Mouse (Mus musculus) ES-Bruce4 (cell line): ENCODE measurements around the gene Ankrd6. TPM values are rescaled to one million over a fixed set of nuclear protein-coding genes. Genes with fewer than 3 reads are reported as not detected.

Experiments used
- H3K27ac ChIP-seq: 2 replicates; pipeline ENCODE4 v1.5.1; 2012; ENCODE audit warnings: low read length, inconsistent platforms; ENCODE audit not compliant: insufficient read depth
- H3K27me3 ChIP-seq: 2 replicates; pipeline ENCODE4 v1.6.1; 2012; ENCODE audit warnings: mild to moderate bottlenecking, low read length, inconsistent platforms; ENCODE audit not compliant: control insufficient read depth, poor library complexity, insufficient read depth, severe bottlenecking
- H3K36me3 ChIP-seq: 2 replicates; pipeline ENCODE4 v1.6.1; 2012; ENCODE audit warnings: inconsistent platforms, mild to moderate bottlenecking, low read length, moderate library complexity; ENCODE audit not compliant: control insufficient read depth, poor library complexity, insufficient read depth, severe bottlenecking
- H3K4me1 ChIP-seq: one replicate; pipeline ENCODE4 v1.8.1; 2011; ENCODE audit warnings: low read length; ENCODE audit not compliant: control insufficient read depth, insufficient read depth
- H3K4me3 ChIP-seq: 2 replicates; pipeline ENCODE4 v1.5.1; 2011; ENCODE audit warnings: low read depth, mild to moderate bottlenecking, low read length
- H3K9ac ChIP-seq: 2 replicates; pipeline ENCODE4 v1.6.1; 2012; ENCODE audit warnings: low read depth, mild to moderate bottlenecking, inconsistent platforms; ENCODE audit not compliant: poor library complexity, severe bottlenecking
- H3K9me3 ChIP-seq: replicated peaks from 2 replicates; pipeline ENCODE4 v1.6.1; 2012; ENCODE audit warnings: mild to moderate bottlenecking, low read length, inconsistent platforms; ENCODE audit not compliant: control insufficient read depth, poor library complexity, insufficient read depth, severe bottlenecking
- CTCF ChIP-seq: IDR thresholded peaks from one replicate; pipeline ENCODE4 v1.8.1; 2011; ENCODE audit warnings: low read depth, low read length
- EP300 ChIP-seq: IDR thresholded peaks from 2 replicates; pipeline ENCODE4 v1.6.1; 2011; ENCODE audit warnings: low read depth, low read length; ENCODE audit not compliant: insufficient read depth
- POLR2A ChIP-seq: IDR thresholded peaks from one replicate; pipeline ENCODE4 v1.8.1; 2011; ENCODE audit warnings: low read length; ENCODE audit not compliant: insufficient read depth
- polyA plus RNA-seq: library from polyadenylated mRNA; stranded (reverse); fragments of >200 nt; gene quantifications from 2 replicates; pipeline ENCODE4 v1.2.4, GENCODE M21; 2011; ENCODE audit warnings: low read depth; ENCODE audit not compliant: missing spikeins, insufficient read depth, insufficient read length

Gene Ankrd6
- polyA plus RNA-seq, 1 experiment, result 11.8 TPM

DNA sequence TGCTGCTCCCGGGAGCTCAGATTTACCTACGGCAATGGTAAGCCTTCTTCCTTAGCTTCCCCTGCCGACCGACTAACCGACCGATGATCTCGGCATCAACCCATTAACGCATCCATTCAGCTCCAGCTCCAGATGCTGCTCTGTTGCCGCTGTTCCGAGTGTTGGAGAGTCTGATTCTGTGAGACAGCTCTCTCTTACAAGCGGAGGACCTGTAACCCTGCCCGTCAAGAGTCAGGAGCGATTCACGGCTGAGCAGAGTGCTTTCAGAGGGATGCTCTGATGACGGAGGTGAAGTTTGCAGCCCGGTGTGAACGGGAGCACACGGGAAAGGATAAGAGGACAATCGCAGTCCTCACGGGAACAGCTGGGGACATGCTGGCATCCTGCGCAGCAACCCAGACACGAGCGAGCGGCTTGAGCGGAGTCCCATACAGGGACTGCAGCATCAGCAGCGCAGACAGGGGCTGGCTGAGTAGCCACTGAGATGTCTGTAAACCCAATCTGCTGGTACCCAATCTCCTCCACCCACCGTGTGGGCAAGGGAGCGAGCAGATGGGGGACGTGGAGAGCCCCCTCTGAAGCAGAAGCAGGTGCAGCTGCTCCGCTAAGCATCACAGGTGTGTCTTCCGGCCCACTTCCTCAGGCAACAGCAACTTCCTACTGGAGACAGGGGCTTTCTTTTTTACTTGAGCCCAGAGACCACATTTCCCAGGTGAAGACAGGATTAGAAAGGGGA, 86.3 kb downstream of the Ankrd6 start:
- TF ChIP-seq CTCF (no peak), POLR2A (no peak), EP300 (no peak)
- Histone ChIP-seq H3K9me3 (no peaks in the 10 kb centered on the region), H3K27ac (no peak overlapping the region), H3K27me3 (no peaks in the 10 kb centered on the region), H3K4me3 (no peak overlapping the region), H3K9ac (no peak overlapping the region), H3K36me3 (no peaks in the 10 kb centered on the region), H3K4me1 (peaks cover 4% of the 10 kb centered on the region)

- peaks cover 4% of the 10 kb centered on the region for H3K4me1 ChIP-seq
- H3K4me3 ChIP-seq, result no peak overlapping the region
- no peak overlapping the region for H3K9ac ChIP-seq
- no peak for TF ChIP-seq POLR2A
- no peak for TF ChIP-seq CTCF
- no peak for TF ChIP-seq EP300
- H3K9me3 ChIP-seq, result no peaks in the 10 kb centered on the region
- no peak overlapping the region for H3K27ac ChIP-seq
- H3K27me3 ChIP-seq, result no peaks in the 10 kb centered on the region
- no peaks in the 10 kb centered on the region for H3K36me3 ChIP-seq
These were observed 87.1 kb downstream of the Ankrd6 start for GRCm38 (mm10) chr4:32863447-32864130.

GRCm38 (mm10) chr4:32862751-32863446, 87.7 kb downstream of the Ankrd6 start:
- peaks cover 4% of the 10 kb centered on the region for H3K4me1 ChIP-seq
- H3K27me3 ChIP-seq, result no peaks in the 10 kb centered on the region
- no peak for TF ChIP-seq CTCF
- no peak for TF ChIP-seq EP300
- no peak overlapping the region for H3K4me3 ChIP-seq
- H3K9ac ChIP-seq, result no peak overlapping the region
- no peak overlapping the region for H3K27ac ChIP-seq
- H3K36me3 ChIP-seq, result no peaks in the 10 kb centered on the region
- no peaks in the 10 kb centered on the region for H3K9me3 ChIP-seq

- Histone ChIP-seq H3K9me3 (no peaks in the 10 kb centered on the region), H3K4me1 (peaks cover 4% of the 10 kb centered on the region), H3K27me3 (no peaks in the 10 kb centered on the region), H3K27ac (no peak overlapping the region), H3K4me3 (no peak overlapping the region), H3K9ac (no peak overlapping the region), H3K36me3 (no peaks in the 10 kb centered on the region)
- no peak for TF ChIP-seq EP300
- no peak for TF ChIP-seq POLR2A
- TF ChIP-seq CTCF, result no peak
These were observed 88.5 kb downstream of the Ankrd6 start for GRCm38 (mm10) chr4:32862011-32862750.

DNA sequence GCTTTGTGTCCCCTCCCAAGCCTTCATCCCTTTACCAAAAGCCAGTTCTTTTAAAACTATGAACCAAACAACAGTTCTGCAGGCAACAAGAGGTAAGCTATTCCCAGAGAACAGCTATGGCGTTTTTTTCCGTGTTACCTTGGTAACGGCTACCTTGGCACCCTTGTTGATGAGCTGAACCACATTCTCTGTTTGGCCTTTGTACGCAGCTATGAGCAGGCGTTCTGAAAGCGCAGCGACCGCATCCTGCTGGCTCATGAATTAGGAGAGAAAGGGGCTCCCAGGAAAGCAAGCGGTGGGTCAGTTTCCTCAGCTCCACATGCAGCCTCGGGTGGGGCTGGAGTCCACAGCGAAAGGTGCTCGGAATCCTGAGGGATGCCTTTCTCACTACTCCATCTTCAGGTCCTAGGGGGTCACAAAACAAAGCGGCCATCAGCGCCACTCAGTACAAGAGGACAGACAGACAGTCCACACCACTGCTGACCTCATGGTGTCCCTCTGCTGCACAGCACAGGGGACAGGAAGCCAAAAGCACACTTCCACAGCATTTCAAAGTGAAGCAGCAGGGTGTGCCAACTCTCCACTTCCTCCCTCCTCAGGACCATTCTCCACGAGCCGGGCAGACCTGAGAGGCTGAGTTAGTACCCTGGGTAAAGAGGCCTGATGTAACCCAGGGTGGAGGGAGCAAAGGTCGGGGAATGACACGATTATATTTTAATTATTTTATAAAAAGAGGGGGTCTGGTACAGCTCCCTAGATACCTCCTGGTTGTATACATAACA, 90.3 kb downstream of the Ankrd6 start:
- no peak overlapping the region for H3K27ac ChIP-seq
- no peak overlapping the region for H3K4me3 ChIP-seq
- H3K36me3 ChIP-seq, result no peaks in the 10 kb centered on the region
- H3K4me1 ChIP-seq, result peaks cover 4% of the 10 kb centered on the region
- no peak overlapping the region for H3K9ac ChIP-seq
- no peaks in the 10 kb centered on the region for H3K9me3 ChIP-seq
- no peak for TF ChIP-seq EP300
- no peaks in the 10 kb centered on the region for H3K27me3 ChIP-seq
